ENCODE assay signal across 21 mouse cellular contexts in the genomic region with DNA sequence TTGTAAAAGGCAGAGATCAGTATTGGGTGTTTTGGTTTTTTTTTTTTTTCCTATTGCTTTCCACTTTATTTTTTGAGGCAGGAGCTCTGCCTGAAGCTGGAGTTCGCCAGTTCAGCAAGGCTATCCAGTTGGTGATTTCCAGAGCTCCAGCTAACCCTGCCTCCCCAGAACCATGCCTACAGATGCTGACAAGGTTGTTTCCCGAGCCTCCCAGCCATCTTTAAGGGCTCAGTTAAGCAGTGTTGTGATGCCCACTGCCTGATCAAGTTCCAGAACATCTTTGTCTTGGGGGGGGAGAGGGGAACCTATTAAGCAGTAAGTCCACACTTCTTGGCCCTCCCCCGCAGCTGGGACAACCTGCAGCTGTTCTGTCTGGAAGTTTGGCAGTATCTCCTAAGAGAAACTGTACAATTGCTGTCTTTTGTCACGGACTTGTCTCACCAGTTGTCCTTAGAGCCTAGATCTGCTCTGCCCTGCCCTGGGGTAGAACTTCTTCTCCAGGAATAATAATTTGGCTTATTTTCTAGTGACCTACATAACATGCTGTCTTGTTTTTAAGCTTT.
A peak's percentile ranks its signal among the peaks of the same experiment; 100 is the strongest.
DNase-seq lines count a peak whose midpoint lies in the region; ATAC-seq and TF ChIP-seq lines count a peak whose summit lies in the region.
"Had no signal": no experiment of that assay in that cellular context is flagged by ENCODE, and none has a peak within 500 bp of the region (broad histone marks: within the 10 kb centered on the region; RNA-seq: fewer than 3 reads in every experiment).

No protein-coding gene starts in this region.

- 38% methylated on average over 4 of the region's 4 CpGs for WGBS in embryonic facial prominence, embryonic 14.5 days
- 45% methylated on average over 4 of the region's 4 CpGs for WGBS in embryonic facial prominence, embryonic 10.5 days
- 33% methylated on average over 4 of the region's 4 CpGs for WGBS in kidney, embryonic 15.5 days
- WGBS in kidney, embryonic 14.5 days = 38% methylated on average over 4 of the region's 4 CpGs
- WGBS in limb, embryonic 14.5 days = 38% methylated on average over 4 of the region's 4 CpGs

- H3K9me3 ChIP-seq in embryonic facial prominence, embryonic 14.5 days (ENCODE audit: control insufficient read depth, low read length) = no peaks in the 10 kb centered on the region
- no peaks in the 10 kb centered on the region for H3K9me3 ChIP-seq in embryonic facial prominence, embryonic 10.5 days
- H3K9me3 ChIP-seq in kidney, embryonic 15.5 days (replicated peaks) = no peaks in the 10 kb centered on the region
- H3K9me3 ChIP-seq in kidney, embryonic 14.5 days (ENCODE audit: control insufficient read depth, low read length) = no peaks in the 10 kb centered on the region
- no peaks in the 10 kb centered on the region for H3K9me3 ChIP-seq in limb, embryonic 14.5 days (ENCODE audit: control insufficient read depth, low read length)
- H3K9me3 ChIP-seq: forebrain, embryonic 10.5 days; G1E; intestine, embryonic 15.5 days; neural tube, embryonic 15.5 days had no signal

- no peak overlapping the region for H3K27ac ChIP-seq in embryonic facial prominence, embryonic 14.5 days (replicated peaks; ENCODE audit: low read depth, low read length)
- no peak overlapping the region for H3K27ac ChIP-seq in embryonic facial prominence, embryonic 10.5 days (replicated peaks)
- H3K27ac ChIP-seq in kidney, embryonic 15.5 days = no peak overlapping the region
- no peak overlapping the region for H3K27ac ChIP-seq in kidney, embryonic 14.5 days (ENCODE audit: low read depth, low read length)
- H3K27ac ChIP-seq in limb, embryonic 14.5 days (replicated peaks; ENCODE audit: low read depth, low read length) = no peak overlapping the region
- H3K27ac ChIP-seq: forebrain, embryonic 10.5 days; layer of hippocampus, adult 2 months; liver, embryonic 14.5 days; macrophage had no signal

- H3K4me2 ChIP-seq in embryonic facial prominence, embryonic 14.5 days (ENCODE audit: low read depth, low read length) = no peak overlapping the region
- H3K4me2 ChIP-seq in kidney, embryonic 15.5 days = no peak overlapping the region
- no peak overlapping the region for H3K4me2 ChIP-seq in kidney, embryonic 14.5 days (replicated peaks; ENCODE audit: low read depth, low read length)
- H3K4me2 ChIP-seq in limb, embryonic 14.5 days (replicated peaks; ENCODE audit: low read depth, low read length, severe bottlenecking) = no peak overlapping the region

- TF ChIP-seq POLR2A in limb, embryonic 14.5 days (IDR thresholded peaks at IDR 0.05; ENCODE audit: borderline replicate concordance, extremely low read depth, insufficient read depth, insufficient read length) = no peak

- no peaks in the 10 kb centered on the region for H3K79me2 ChIP-seq in C2C12 (ENCODE audit: control insufficient read depth, insufficient read depth)

- H3K27me3 ChIP-seq in embryonic facial prominence, embryonic 14.5 days (replicated peaks; ENCODE audit: control insufficient read depth, insufficient read depth, low read length) = peaks cover 6% of the 10 kb centered on the region
- H3K27me3 ChIP-seq in embryonic facial prominence, embryonic 10.5 days (replicated peaks; ENCODE audit: low read depth, poor library complexity, severe bottlenecking) = peaks cover 42% of the 10 kb centered on the region
- no peaks in the 10 kb centered on the region; the same call in 1 of the 2 replicates for H3K27me3 ChIP-seq in kidney, embryonic 15.5 days
- no peaks in the 10 kb centered on the region for H3K27me3 ChIP-seq in kidney, embryonic 14.5 days (ENCODE audit: control insufficient read depth, insufficient read depth, low read length)
- H3K27me3 ChIP-seq in C2C12 (ENCODE audit: control insufficient read depth, insufficient read depth, insufficient read length) = no peaks in the 10 kb centered on the region
- H3K27me3 ChIP-seq in limb, embryonic 14.5 days (ENCODE audit: control insufficient read depth, insufficient read depth, low read length) = no peaks in the 10 kb centered on the region
- H3K27me3 ChIP-seq: CH12.LX; intestine, embryonic 15.5 days; neural tube, embryonic 15.5 days; Patski had no signal

- H3K4me3 ChIP-seq in embryonic facial prominence, embryonic 14.5 days (ENCODE audit: low read depth, low read length) = no peak overlapping the region
- H3K4me3 ChIP-seq in embryonic facial prominence, embryonic 10.5 days = no peak overlapping the region
- no peak overlapping the region for H3K4me3 ChIP-seq in kidney, embryonic 15.5 days (replicated peaks)
- H3K4me3 ChIP-seq in kidney, embryonic 14.5 days (ENCODE audit: low read length) = no peak overlapping the region
- no peak overlapping the region for H3K4me3 ChIP-seq in C2C12 (ENCODE audit: insufficient read depth, poor library complexity, severe bottlenecking)
- no peak overlapping the region for H3K4me3 ChIP-seq in limb, embryonic 14.5 days (replicated peaks; ENCODE audit: low read length)
- H3K4me3 ChIP-seq: intestine, embryonic 15.5 days; layer of hippocampus, adult 2 months; neural tube, embryonic 15.5 days had no signal

- peaks cover 10% of the 10 kb centered on the region; the same call in 1 of the 2 replicates for H3K4me1 ChIP-seq in embryonic facial prominence, embryonic 14.5 days (ENCODE audit: control insufficient read depth, insufficient read depth, low read length)
- H3K4me1 ChIP-seq in embryonic facial prominence, embryonic 10.5 days = peaks cover 19% of the 10 kb centered on the region
- H3K4me1 ChIP-seq in kidney, embryonic 15.5 days = peaks cover 19% of the 10 kb centered on the region
- peaks cover 13% of the 10 kb centered on the region; the same call in 1 of the 2 replicates for H3K4me1 ChIP-seq in kidney, embryonic 14.5 days (ENCODE audit: control insufficient read depth, insufficient read depth, low read length)
- peaks cover 7% of the 10 kb centered on the region for H3K4me1 ChIP-seq in limb, embryonic 14.5 days (ENCODE audit: control insufficient read depth, insufficient read depth, low read length)

- no peak for TF ChIP-seq CTCF in C2C12 (IDR thresholded peaks at IDR 0.05; ENCODE audit: control insufficient read depth, insufficient read depth, insufficient read length)

- no peak for ATAC-seq in embryonic facial prominence, embryonic 14.5 days (ENCODE audit: low read depth)
- ATAC-seq in kidney, embryonic 15.5 days (replicated peaks; ENCODE audit: low FRiP score) = 0 out of 2 replicates have a peak, but pooled peaks have one; percentile 25
- no peak for ATAC-seq in kidney, embryonic 14.5 days (ENCODE audit: low FRiP score, low TSS enrichment)
- ATAC-seq in limb, embryonic 14.5 days (ENCODE audit: low FRiP score, low read depth) = peak; percentile 62; the same call in 1 of the 2 replicates
- ATAC-seq: forebrain, postnatal 0 days; intestine, embryonic 15.5 days; Patski had no signal

- peak; percentile 56 for DNase-seq in embryonic facial prominence, embryonic 14.5 days (ENCODE audit: low spot score)
- DNase-seq in embryonic facial prominence, embryonic 10.5 days (ENCODE audit: low spot score) = no peak
- no peak for DNase-seq in limb, embryonic 14.5 days (ENCODE audit: low spot score)
- no peak for DNase-seq in right cerebral cortex, adult 18-20 months
- DNase-seq in adrenal gland, adult 2 months = no peak
- DNase-seq: forebrain, postnatal 0 days; gastrocnemius, postnatal 14 days; heart, adult 11 months; lung, embryonic 14.5 days had no signal

- H3ac ChIP-seq in C2C12 (ENCODE audit: control insufficient read depth, insufficient read length, low read depth) = no peak overlapping the region

- no peak overlapping the region for H3K9ac ChIP-seq in embryonic facial prominence, embryonic 14.5 days (ENCODE audit: low read depth, low read length)
- H3K9ac ChIP-seq in kidney, embryonic 15.5 days = no peak overlapping the region
- no peak overlapping the region for H3K9ac ChIP-seq in kidney, embryonic 14.5 days (ENCODE audit: low read depth, low read length)
- H3K9ac ChIP-seq in limb, embryonic 14.5 days (ENCODE audit: low read depth, low read length, severe bottlenecking) = no peak overlapping the region
- H3K9ac ChIP-seq: intestine, embryonic 15.5 days; liver, embryonic 14.5 days; lung, embryonic 14.5 days had no signal

- no peaks in the 10 kb centered on the region for H3K79me3 ChIP-seq in C2C12 (ENCODE audit: low read depth)

- H3K36me3 ChIP-seq in embryonic facial prominence, embryonic 14.5 days (ENCODE audit: control insufficient read depth, insufficient read depth, low read length) = no peaks in the 10 kb centered on the region
- no peaks in the 10 kb centered on the region for H3K36me3 ChIP-seq in embryonic facial prominence, embryonic 10.5 days (replicated peaks)
- no peaks in the 10 kb centered on the region for H3K36me3 ChIP-seq in kidney, embryonic 15.5 days
- no peaks in the 10 kb centered on the region for H3K36me3 ChIP-seq in kidney, embryonic 14.5 days (ENCODE audit: control insufficient read depth, insufficient read depth, low read length)
- no peaks in the 10 kb centered on the region for H3K36me3 ChIP-seq in C2C12 (ENCODE audit: control insufficient read depth, insufficient read depth)
- no peaks in the 10 kb centered on the region for H3K36me3 ChIP-seq in limb, embryonic 14.5 days (ENCODE audit: control insufficient read depth, insufficient read depth, low read length)
- H3K36me3 ChIP-seq: forebrain, embryonic 10.5 days; G1E; intestine, embryonic 15.5 days; neural tube, embryonic 15.5 days had no signal

TF ChIP-seq in C2C12, 6 proteins besides CTCF, POLR2A, EP300 and RAD21:
- TF ChIP-seq MAX (IDR thresholded peaks at IDR 0.05) = no peak
- no peak for TF ChIP-seq MYOG (IDR thresholded peaks at IDR 0.05; ENCODE audit: control insufficient read depth, extremely low read depth, insufficient read length)
- TF ChIP-seq MYOD1 (IDR thresholded peaks at IDR 0.05; ENCODE audit: control insufficient read depth, insufficient read length, low read depth) = peak; percentile 79
- TF ChIP-seq USF1 (IDR thresholded peaks at IDR 0.05; ENCODE audit: low read depth) = no peak
- no peak for TF ChIP-seq FOSL1 (IDR thresholded peaks at IDR 0.05; ENCODE audit: insufficient read depth, low read length, poor library complexity, severe bottlenecking)
- no peak for TF ChIP-seq CEBPB (IDR thresholded peaks at IDR 0.05; ENCODE audit: low read depth)

Comparison
In these comparisons a context has a peak if more than half of its experiments do, and no peak if none do; other contexts are left out.
1. ATAC-seq: peak in kidney, embryonic 15.5 days (single experiment) and limb, embryonic 14.5 days (single experiment); none in embryonic facial prominence, embryonic 14.5 days (single experiment) and kidney, embryonic 14.5 days (single experiment).